Mouse (Mus musculus): ENCODE data around the gene Med11.

- TF ChIP-seq POLR2A (IDR thresholded peaks at IDR 0.05; ENCODE audit: low read depth, low read length) (no peak), CTCF (IDR thresholded peaks at IDR 0.05; ENCODE audit: extremely low read depth, insufficient read length, insufficient replicate concordance, low read depth, low read length) (no peak)
These were observed 14.3 kb upstream of the Med11 start for GRCm38 (mm10) chr11:70437426-70437825.
